Mouse (Mus musculus) thymus, adult 18-20 months (tissue): Measurements from ENCODE around the gene Gm45844.
"Not testable (repeated sequence)": the region's sequence is repeated elsewhere in the genome, so short reads cannot be mapped to it uniquely, and the experiment has no call there.

Experiments used
- DNase-seq, 2 experiments: peaks; one replicate each; pipeline ENCODE4 v3.0.0; 2022; ENCODE audit warnings: mixed read lengths in 2 of 2

The Gm45844 gene

DNA sequence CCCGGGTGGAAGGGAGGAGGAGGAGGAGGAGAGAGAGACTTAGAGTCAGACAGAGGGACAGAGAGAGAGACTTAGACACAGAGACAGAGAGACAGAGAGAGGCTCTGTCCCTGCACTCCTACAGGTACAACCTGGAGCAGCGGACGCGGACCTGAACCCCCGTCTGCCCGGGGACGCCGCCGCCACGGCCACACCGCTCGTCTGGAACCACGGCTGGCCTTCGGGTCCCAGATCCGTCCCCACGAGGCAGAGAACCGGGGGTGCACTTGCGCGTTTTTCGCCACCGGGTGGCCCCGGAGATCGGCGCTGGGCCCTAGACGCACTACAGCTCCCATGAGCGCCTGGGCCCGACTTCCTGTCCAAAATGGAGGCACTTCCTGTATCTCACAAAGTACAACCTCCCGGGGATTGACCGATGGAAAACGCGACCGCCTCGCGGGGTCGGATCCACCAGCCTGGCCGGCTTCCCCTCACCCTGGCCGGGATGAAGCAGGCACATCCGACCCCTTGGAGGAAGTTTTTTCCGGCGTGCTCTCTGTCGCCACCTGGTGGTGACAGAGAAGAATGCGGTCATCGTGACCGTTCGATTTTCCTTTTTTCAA lies at the start of gene Gm45844:
Gm45844 (minus strand) TSS at position 324 of the 602 bp plus-strand sequence.
- DNase-seq: peak; percentile 85 to 90

DNA sequence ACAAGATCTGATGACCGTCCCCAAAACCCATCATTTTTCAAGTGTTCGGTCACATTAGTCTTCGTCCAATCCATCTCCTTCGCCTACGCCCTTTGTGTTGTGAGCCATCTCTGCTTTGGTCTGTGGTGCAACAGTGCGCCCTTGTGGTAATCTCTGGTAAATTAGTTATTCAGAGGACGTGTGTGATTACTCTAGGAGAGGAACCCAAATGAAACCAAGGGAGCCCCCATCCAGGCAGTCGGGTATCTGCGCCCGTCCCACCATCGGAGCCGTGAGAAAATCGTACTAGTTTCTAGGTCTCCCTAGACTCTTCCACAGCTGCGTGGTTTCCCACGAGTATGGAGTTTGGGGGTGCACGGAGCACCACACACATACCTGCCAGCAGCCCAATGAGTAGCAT lies 17.5 kb upstream of the Gm45844 start:
- peak in 1 of 2 experiments; percentile 19 for DNase-seq

DNA sequence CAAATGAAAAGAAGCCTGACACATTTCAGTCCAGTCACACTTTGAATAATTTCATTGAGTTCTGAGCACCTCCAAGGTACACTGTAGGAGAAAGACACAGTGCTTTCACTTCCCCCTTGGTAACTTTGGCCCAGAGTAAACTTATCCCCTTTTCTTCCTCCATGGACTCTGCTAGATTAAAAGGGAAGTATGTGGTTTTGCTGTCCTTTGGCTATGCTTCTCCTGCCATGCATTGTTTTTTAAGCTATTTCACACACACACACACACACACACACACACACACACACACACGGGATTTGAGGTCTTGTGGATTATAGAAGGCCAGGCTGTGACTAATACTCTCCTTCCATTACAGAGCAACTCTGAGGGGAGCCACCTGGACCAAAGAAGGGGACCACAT lies 3.3 kb upstream of the Gm45844 start:
- DNase-seq: no peak

DNA sequence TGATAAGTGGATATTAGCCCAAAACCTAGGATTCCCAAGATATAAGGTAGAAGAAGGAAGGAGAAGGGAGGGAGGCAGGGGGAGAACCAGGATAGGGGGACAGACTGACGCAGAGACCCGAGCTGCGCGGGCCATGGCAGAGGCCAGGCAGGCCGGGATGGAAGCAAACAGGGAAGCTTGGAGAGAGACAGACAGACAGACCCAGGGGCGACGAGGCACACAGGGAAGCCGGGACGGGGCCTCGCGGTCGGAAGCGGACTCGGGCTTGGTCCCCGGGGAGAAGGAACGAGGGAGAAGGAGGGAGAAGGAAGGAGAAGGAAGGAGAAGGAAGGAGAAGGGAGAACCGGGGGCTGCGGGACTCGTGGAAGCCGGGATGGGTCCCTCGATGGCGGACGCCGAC lies 533 bp downstream of the Gm45844 start:
- DNase-seq: peak in 1 of 2 experiments; percentile 22

DNA sequence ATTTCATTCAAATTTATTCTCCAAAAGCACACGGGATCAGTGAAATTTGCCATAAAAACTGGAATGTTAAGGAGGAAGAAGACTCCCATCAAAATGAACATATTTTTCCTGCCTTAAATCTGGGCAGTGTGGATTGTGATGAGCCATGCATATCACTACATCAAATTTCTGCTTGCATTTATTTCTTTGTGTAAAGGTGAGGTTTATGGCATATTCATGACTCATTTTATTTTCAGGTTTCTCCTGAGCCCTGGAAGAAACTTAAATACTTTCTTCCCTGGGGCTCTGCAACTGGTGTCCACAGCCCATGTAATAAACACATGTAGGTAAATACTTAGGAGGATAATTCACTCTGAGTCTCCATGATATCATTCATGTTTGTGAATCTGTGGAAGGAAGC lies 30.9 kb downstream of the Gm45844 start, which contains the start of gene Vmn2r29:
Vmn2r29 (minus strand) TSS at position 101 of the 400 bp plus-strand sequence.
- DNase-seq: not testable (repeated sequence)

DNA sequence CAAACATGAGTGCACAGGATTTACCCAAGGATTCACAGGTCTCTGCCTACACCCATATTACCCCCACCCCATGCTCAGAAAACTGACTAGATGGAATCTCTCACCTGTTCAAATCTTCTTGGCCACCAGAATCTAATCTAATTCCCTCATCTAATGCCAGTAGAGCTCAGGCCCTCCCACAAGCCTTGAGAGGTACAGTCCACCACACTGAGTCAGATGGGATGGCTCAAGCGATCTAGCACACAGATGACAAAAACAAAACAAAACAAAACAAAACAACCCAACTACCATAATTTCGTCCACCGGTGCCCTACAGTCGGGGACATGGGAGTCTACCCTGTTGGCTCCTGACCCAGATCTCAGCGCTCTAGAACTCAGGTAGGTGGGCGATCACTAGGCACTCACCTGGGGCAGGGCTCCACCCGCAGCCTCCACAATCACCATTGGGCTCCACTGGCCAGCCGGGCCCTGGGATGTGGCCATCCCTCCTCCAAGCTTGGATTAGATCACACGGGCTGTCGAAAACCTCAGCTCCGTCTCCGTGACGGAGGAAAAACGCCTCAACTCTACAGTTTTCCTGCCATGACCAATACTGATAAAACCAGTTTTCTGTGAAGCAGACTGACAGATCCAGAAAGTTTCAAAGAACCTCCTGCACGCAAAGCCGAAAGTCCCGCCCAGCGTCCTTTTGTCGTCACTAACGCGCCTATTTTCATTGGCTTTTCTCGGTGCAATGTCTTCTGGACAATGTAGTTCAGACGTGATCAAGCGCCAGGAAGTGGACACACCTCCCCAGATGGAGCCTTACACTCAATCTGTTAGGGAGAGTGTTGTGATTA lies 68.6 kb downstream of the Gm45844 start, which contains the start of gene Zfp772:
Zfp772 (minus strand) TSS at position 686 of the 839 bp plus-strand sequence.
- peak in 1 of 2 experiments; percentile 32 for DNase-seq

DNA sequence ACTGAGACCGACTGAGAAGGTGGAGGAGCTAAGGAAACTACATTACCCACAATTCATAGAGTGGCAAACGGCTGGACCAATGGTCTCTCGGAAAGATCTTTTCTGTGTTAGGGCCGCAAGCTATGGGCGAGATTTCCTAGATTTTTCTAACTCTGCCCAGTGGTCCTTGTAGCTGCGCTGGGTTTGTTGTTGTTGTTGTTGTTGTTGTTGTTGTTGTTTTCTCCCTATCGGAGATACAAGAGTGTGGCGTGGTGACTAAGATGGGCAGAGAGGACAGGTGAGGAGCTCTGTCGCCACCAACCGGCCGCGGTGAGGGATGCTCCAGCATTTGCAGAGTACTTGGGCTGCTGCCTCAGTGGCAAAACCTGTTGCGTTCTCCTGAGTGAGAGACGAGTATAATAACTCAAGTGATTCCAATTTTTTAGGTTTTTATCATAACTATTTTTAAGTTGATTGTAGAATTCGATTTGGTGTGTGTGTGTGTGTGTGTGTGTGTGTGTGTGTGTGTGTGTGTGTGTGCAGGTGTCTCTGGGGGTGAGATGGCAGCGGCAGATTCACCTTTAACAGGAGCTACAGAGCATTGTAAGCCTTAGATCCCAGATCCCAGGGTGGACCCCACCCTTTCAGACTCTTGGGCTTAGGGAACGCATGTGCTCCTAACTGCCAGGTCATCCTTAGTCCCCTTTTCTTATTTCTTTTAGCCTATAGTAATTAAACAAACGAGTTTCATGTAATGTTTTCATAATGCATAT lies 89.7 kb downstream of the Gm45844 start:
- peak; percentile 32 to 39 for DNase-seq

DNA sequence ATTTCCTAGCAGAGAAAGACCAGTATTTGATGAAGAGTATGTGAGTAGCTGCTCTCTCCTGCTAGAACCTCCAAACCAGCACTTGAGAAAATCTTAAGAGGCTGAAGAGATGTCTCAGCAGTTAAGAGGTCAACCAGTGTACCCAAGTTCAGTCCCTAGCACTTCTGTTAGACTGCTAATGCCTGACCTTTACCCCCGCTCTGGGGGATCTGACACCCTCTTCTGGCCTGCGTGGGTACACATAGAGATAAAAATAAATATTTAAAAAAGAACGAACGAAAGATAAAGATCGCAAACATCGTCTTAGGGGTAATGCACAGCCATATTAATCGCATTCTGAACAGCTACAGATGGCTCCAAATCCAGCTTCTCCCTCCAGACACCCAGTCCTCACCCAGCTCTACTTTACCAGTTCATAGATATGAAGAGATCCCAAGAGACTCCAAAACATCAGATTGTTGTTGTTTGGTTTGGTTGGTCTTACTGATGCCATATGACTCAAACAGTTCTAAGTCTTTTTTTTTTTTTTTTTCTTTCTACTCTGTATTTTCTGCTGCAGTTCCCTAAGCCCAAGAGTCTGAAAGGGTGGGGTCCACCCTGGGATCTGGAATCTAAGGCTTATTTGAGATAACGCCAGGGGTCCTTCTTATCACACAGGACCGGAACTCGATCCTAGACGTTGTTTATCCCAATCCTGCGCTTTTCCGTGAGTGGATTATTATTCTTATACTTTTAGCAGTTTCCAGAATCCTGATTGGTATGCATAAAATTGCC lies 90.5 kb downstream of the Gm45844 start:
- DNase-seq: no peak

DNA sequence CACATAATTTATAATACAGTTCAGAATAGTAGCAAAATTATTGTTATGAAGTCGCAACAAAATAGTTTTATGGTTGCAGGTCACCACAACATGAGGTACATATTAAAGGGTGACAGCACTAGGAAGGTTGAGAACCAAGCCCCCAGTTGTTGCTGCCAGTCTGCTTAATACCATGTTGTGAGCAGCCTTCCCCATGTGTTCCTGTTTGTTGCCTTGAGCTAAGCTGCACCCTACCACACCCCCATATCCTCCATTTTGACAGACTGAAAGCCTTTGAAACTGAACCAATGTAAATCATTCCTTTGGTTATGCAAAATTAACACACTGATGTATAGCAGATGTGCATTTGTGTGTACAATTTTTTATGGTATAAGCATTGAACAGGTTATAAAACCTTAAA lies 92.2 kb downstream of the Gm45844 start:
- DNase-seq: no peak

DNA sequence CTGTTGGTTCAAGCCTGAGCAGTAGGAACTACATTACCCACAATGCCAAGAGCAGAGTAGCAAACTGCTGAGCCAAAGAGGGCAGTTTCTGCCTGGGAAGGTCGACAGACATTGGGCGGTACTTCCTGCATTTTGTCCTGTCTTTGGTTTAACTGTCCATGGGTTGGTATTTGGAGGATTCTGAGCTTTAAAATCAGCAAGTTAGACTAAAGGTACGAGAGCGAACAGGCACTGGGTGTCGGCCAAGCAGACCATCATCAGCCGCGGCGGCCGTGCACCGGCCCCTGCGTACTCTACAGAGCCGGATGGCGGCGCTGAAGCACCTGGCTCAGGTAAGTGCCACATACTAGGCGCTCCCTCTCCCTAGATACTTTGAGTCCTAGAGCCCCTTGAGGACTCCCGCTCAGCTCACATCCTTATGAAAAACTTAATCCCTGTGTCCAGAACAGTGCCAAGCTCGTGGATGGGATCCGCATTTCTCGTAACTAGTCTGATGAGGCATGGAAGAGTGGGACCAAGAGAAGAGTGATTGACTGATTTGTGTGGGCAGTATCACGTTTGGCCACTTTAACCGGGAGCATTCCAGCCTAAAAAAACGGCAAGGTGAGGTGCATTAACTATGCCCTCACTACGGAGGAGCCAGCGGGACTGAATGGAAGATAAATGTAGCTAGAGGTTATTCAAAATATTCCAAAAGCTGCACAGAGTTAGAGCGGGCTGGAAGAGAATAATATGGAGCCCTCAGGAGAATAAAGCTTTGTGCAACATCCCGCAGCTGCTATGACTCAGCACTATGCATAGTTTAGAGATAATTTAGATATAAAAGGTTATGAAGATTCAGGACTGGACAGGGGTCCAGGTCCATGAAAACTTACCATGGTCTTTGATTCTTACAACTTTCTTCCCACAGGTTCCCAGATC lies 106.6 kb downstream of the Gm45844 start, which contains the start of gene Zfp418:
Zfp418 (plus strand) TSS at position 104 of the 921 bp plus-strand sequence.
- peak; percentile 14 to 25 for DNase-seq
